26 mouse cellular contexts compared by ENCODE assay signal in the genomic region with DNA sequence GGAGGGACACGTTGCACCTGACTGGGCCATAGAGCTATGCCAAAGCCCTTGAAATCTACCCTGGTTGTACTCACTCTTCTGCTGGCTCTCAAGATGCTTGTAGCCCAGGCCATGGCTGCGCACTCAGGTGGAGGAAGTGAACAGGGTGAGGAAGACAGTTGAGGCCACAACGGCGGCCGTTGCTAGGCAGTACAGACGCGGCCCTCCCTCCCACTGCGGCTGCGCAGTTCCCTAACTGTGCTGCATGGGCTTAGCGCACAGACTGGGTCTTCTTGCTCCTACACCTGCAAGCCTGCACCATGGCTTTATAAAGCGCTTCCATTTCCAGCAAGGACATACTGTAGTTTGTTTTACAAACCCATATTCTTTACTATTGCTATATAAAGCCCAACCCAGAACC. TPM values are rescaled to one million over a fixed set of nuclear protein-coding genes. Genes with fewer than 3 reads are reported as not detected.
"Had no signal": no experiment of that assay in that cellular context is flagged by ENCODE, and none has a peak within 500 bp of the region (broad histone marks: within the 10 kb centered on the region; RNA-seq: fewer than 3 reads in every experiment).

Gene Ldhal6b, minus strand, starts transcription at position 223 of the 400 bp plus-strand sequence.

- H3K27me3 ChIP-seq: limb, embryonic 13.5 days; liver, embryonic 12.5 days; liver, embryonic 15.5 days; lung, embryonic 15.5 days; megakaryocyte, embryonic 14.5 days; midbrain, embryonic 13.5 days had no signal

- H3K27ac ChIP-seq: layer of hippocampus, adult 2 months; limb, embryonic 10.5 days; limb, embryonic 13.5 days; liver, embryonic 12.5 days; liver, embryonic 15.5 days; lung, embryonic 15.5 days; midbrain, embryonic 10.5 days; midbrain, embryonic 13.5 days; stomach, postnatal 0 days had no signal

- H3K4me1 ChIP-seq: limb, embryonic 13.5 days; lung, embryonic 15.5 days; midbrain, embryonic 10.5 days; midbrain, embryonic 13.5 days had no signal

- DNase-seq: kidney, adult 18-20 months; kidney, adult 9 months; kidney, postnatal 14 days; kidney, postnatal 4 days; layer of hippocampus, adult 9-11 months; liver; lung, adult 18-20 months; lung, postnatal 10 days; lung, postnatal 36 days; right cerebral cortex, adult 18-20 months; right cerebral cortex, postnatal 14 days; right cerebral cortex, postnatal 4 days; thymus, postnatal 36 days had no signal

- H3K4me3 ChIP-seq: layer of hippocampus, adult 2 months; limb, embryonic 10.5 days; limb, embryonic 13.5 days; liver, embryonic 12.5 days; liver, embryonic 15.5 days; lung, embryonic 15.5 days; megakaryocyte, embryonic 14.5 days; midbrain, embryonic 10.5 days; midbrain, embryonic 13.5 days had no signal

RNA-seq across cellular contexts. Expression of gene Ldhal6b, which starts in this region (rescaled TPM):
- polyA plus RNA-seq: kidney, embryonic 16.5 days; limb, embryonic 10.5 days; limb, embryonic 13.5 days; liver, embryonic 12.5 days; liver, embryonic 15.5 days; lung, embryonic 15.5 days; midbrain, embryonic 10.5 days; midbrain, embryonic 13.5 days; neural tube, embryonic 11.5 days; stomach, embryonic 14.5 days; stomach, postnatal 0 days had no signal
